In the genomic region with DNA sequence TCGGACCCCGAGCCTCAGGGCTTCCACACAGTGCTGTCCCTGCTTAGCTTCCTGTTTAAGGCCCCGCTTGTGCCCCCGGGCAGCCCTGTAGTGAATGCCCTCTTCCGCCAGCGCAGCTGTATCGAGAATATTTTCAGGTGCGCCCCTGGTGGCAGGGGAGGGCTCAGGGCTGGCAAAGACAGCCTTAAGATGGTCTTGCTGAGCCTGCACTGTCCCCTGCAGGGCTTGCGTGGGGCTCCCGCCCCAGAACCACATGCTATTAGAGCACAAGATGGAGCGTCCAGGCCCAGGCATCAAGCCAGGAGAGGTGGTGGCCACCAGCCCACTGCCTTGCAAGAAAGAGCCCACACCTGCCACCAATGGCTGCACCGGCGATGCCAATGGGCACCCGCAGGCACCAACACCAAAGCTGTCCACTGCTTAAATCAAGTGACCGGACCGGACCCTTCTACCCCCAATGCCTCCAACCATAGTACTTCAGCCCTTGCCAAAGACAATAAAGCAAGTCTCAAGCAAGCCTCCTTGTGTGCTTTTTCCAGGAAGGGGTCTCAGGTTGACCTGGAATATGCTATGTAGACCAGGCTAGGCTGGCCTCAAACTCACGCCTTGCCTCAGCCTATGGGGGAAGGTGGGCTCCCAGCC, we compare ENCODE assay signal across 10 mouse cellular contexts. TPM values are rescaled to one million over a fixed set of nuclear protein-coding genes. Genes with fewer than 3 reads are reported as not detected.
DNase-seq lines count a peak whose midpoint lies in the region; ATAC-seq lines count a peak whose summit lies in the region.
"Had no signal": no experiment of that assay in that cellular context is flagged by ENCODE, and none has a peak within 500 bp of the region (broad histone marks: within the 10 kb centered on the region; RNA-seq: fewer than 3 reads in every experiment).

No protein-coding gene starts in this region.

- H3K27me3 ChIP-seq in heart, embryonic 10.5 days (ENCODE audit: insufficient read depth, poor library complexity, severe bottlenecking), result peaks cover 24% of the 10 kb centered on the region; the same call in 1 of the 2 replicates
- H3K27me3 ChIP-seq in intestine, embryonic 15.5 days (replicated peaks), result no peaks in the 10 kb centered on the region

- ATAC-seq in intestine, embryonic 15.5 days, result no peak
- ATAC-seq in megakaryocyte, adult 5-6 weeks (ENCODE audit: poor library complexity, severe bottlenecking), result no peak

- WGBS in heart, embryonic 10.5 days, result 88% methylated on average over 17 of the region's 17 CpGs
- 86% methylated on average over 17 of the region's 17 CpGs for WGBS in intestine, embryonic 15.5 days

- peaks cover 28% of the 10 kb centered on the region for H3K36me3 ChIP-seq in heart, embryonic 10.5 days
- H3K36me3 ChIP-seq in intestine, embryonic 15.5 days, result peaks cover 17% of the 10 kb centered on the region

- peak overlapping the region; percentile 68; the same call in 1 of the 2 replicates for H3K4me3 ChIP-seq in heart, embryonic 10.5 days
- H3K4me3 ChIP-seq in intestine, embryonic 15.5 days (replicated peaks), result peak overlapping the region; percentile 44; the same call in 1 of the 2 replicates

- H3K4me2 ChIP-seq in intestine, embryonic 15.5 days (replicated peaks), result peak overlapping the region; percentile 83

- no peaks in the 10 kb centered on the region for H3K9me3 ChIP-seq in heart, embryonic 10.5 days
- H3K9me3 ChIP-seq in intestine, embryonic 15.5 days, result no peaks in the 10 kb centered on the region

- H3K27ac ChIP-seq in heart, embryonic 10.5 days, result peak overlapping the region; percentile 89; the same call in 1 of the 2 replicates
- no peak overlapping the region for H3K27ac ChIP-seq in intestine, embryonic 15.5 days
- H3K27ac ChIP-seq: macrophage had no signal

- peaks cover 97% of the 10 kb centered on the region for H3K4me1 ChIP-seq in heart, embryonic 10.5 days
- peaks cover 72% of the 10 kb centered on the region for H3K4me1 ChIP-seq in intestine, embryonic 15.5 days (replicated peaks)

- no peak for DNase-seq in heart, embryonic 10.5 days (ENCODE audit: low spot score)
- DNase-seq in heart, adult 9 months (ENCODE audit: low spot score in 2 of 2), result no peak
- DNase-seq in thymus, postnatal 14 days, result peak; percentile 69
- DNase-seq in thymus, postnatal 0 days (ENCODE audit: low spot score), result no peak
- DNase-seq in spleen, postnatal 4 days (ENCODE audit: low spot score in 2 of 2), result peak; percentile 53 to 75
- no peak for DNase-seq in layer of hippocampus, adult 11-12 months (ENCODE audit: low spot score)

- no peak overlapping the region; the same call in 1 of the 2 replicates for H3K9ac ChIP-seq in intestine, embryonic 15.5 days

RNA-seq across cellular contexts. Expression of a gene that starts 2.7 kb away (rescaled TPM):
- polyA plus RNA-seq in heart, embryonic 10.5 days (2016; fragmentation: Nextera tagmentation; extraction: Ambion mirVana), result 192 and 214 TPM in 2 replicates
- 78.9 and 88.4 TPM in 2 replicates for polyA plus RNA-seq in thymus, postnatal 0 days (2015; fragmentation: Nextera tagmentation; extraction: Ambion mirVana)
- 123 and 130 TPM in 2 replicates for polyA plus RNA-seq in intestine, embryonic 15.5 days (2015; fragmentation: Nextera tagmentation; extraction: Ambion mirVana)
- total RNA-seq in megakaryocyte, adult 5-6 weeks (2015), result 11.8 and 11.9 TPM in 2 replicates
- 13.9 and 15.7 TPM in 2 replicates for total RNA-seq in megakaryocyte, adult 5-6 weeks (2017)

RNA-seq across cellular contexts. Expression of a gene that starts 11.8 kb away (rescaled TPM):
- 67.3 and 107 TPM in 2 replicates for polyA plus RNA-seq in heart, embryonic 10.5 days (2016; fragmentation: Nextera tagmentation; extraction: Ambion mirVana)
- polyA plus RNA-seq in thymus, postnatal 0 days (2015; fragmentation: Nextera tagmentation; extraction: Ambion mirVana), result 135 and 142 TPM in 2 replicates
- 86.9 and 91.7 TPM in 2 replicates for polyA plus RNA-seq in intestine, embryonic 15.5 days (2015; fragmentation: Nextera tagmentation; extraction: Ambion mirVana)
- 35.7 and 38.2 TPM in 2 replicates for total RNA-seq in megakaryocyte, adult 5-6 weeks (2015)
- 61.3 and 76.1 TPM in 2 replicates for total RNA-seq in megakaryocyte, adult 5-6 weeks (2017)

RNA-seq across cellular contexts. Expression of a gene that starts 19.1 kb away (rescaled TPM):
- 0.15 and 1.4 TPM in 2 replicates for polyA plus RNA-seq in heart, embryonic 10.5 days (2016; fragmentation: Nextera tagmentation; extraction: Ambion mirVana)
- polyA plus RNA-seq in thymus, postnatal 0 days (2015; fragmentation: Nextera tagmentation; extraction: Ambion mirVana), result 4.7 and 5.8 TPM in 2 replicates
- polyA plus RNA-seq in intestine, embryonic 15.5 days (2015; fragmentation: Nextera tagmentation; extraction: Ambion mirVana), result 2.4 and 2.5 TPM in 2 replicates
- total RNA-seq in megakaryocyte, adult 5-6 weeks (2015), result 62.2 and 64.6 TPM in 2 replicates
- 29.3 and 33.8 TPM in 2 replicates for total RNA-seq in megakaryocyte, adult 5-6 weeks (2017)
- polyA plus RNA-seq: C2C12 had no signal

RNA-seq across cellular contexts. Expression of a gene that starts 35.4 kb away (rescaled TPM):
- polyA plus RNA-seq in heart, embryonic 10.5 days (2016; fragmentation: Nextera tagmentation; extraction: Ambion mirVana), result 0.43 and 1.6 TPM in 2 replicates
- 1.2 and 1.4 TPM in 2 replicates for polyA plus RNA-seq in thymus, postnatal 0 days (2015; fragmentation: Nextera tagmentation; extraction: Ambion mirVana)
- 2.3 and 2.9 TPM in 2 replicates for polyA plus RNA-seq in intestine, embryonic 15.5 days (2015; fragmentation: Nextera tagmentation; extraction: Ambion mirVana)
- total RNA-seq in megakaryocyte, adult 5-6 weeks (2015), result not detected in 2 replicates
- not detected in 2 replicates for total RNA-seq in megakaryocyte, adult 5-6 weeks (2017)

RNA-seq across cellular contexts. Expression of a gene that starts 57.6 kb away (rescaled TPM):
- 15.8 and 18.5 TPM in 2 replicates for polyA plus RNA-seq in heart, embryonic 10.5 days (2016; fragmentation: Nextera tagmentation; extraction: Ambion mirVana)
- 13.5 and 14.2 TPM in 2 replicates for polyA plus RNA-seq in thymus, postnatal 0 days (2015; fragmentation: Nextera tagmentation; extraction: Ambion mirVana)
- polyA plus RNA-seq in intestine, embryonic 15.5 days (2015; fragmentation: Nextera tagmentation; extraction: Ambion mirVana), result 15.9 TPM in 2 replicates
- 9.3 and 12.5 TPM in 2 replicates for total RNA-seq in megakaryocyte, adult 5-6 weeks (2015)
- total RNA-seq in megakaryocyte, adult 5-6 weeks (2017), result 11.1 and 11.9 TPM in 2 replicates

Comparison
In these comparisons a context has a peak if more than half of its experiments do, and no peak if none do; other contexts are left out.
1. DNase-seq: peak in thymus, postnatal 14 days (single experiment) and spleen, postnatal 4 days (2 of 2); none in heart, embryonic 10.5 days (single experiment), heart, adult 9 months (0 of 2), thymus, postnatal 0 days (single experiment) and layer of hippocampus, adult 11-12 months (single experiment).